Mouse (Mus musculus): Measurements from ENCODE around the gene Josd1. TPM values are rescaled to one million over a fixed set of nuclear protein-coding genes. Genes with fewer than 3 reads are reported as not detected.
"Not testable (repeated sequence)": the region's sequence is repeated elsewhere in the genome, so short reads cannot be mapped to it uniquely, and the experiment has no call there.

Gene Josd1
- polyA plus RNA-seq, 1 experiment = 32.0 TPM

DNA sequence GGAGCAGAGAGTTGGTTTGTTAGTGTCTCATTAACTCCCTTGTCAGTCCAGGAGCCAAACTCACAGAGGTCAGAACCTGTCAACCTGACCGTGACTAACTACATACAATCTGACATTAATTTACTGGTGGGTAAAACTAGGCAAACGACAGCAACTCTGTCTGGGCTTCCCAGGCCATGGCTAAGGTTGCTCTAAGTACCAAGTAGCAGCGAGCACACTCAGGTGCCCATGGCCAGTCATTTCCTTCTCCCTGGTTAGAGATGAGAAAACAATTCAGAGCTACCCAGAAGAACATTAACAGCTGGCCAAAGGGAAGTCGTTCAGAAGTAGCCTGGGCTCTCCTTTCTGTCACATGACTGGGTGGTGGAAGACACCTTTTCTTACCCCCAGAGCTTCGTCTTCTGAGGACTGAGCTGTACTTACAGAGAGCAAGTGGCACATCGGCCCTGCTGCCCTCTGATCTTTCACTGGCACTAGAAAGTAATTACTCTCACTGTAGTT, 2.5 kb downstream of the Josd1 start:
- TF ChIP-seq CTCF (IDR thresholded peaks at IDR 0.05; ENCODE audit: borderline replicate concordance, insufficient read depth, low read length) (no peak), POLR2A (IDR thresholded peaks at IDR 0.05; ENCODE audit: low read depth, low read length) (no peak)

DNA sequence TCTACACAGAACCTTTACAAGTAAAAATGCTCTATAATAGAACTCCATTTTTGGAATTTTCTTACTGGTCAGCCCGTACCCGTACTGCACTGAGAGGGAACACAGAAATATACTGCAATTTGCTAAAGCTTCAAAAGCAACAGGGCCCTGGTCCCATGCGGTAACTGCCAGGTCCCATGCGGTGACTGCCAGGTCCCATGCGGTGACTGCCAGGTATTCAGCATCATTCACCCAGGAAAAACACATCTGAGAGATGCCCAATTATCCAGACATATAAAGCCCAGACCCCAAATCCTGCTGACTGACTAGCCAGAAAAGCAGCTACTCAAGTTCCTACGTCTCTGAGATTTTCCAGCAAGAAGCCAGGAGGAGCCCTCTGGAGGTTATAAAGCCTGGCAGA, 3.1 kb downstream of the Josd1 start:
- Histone ChIP-seq H3K4me3 (ENCODE audit: insufficient read depth, low read length) (peak overlapping the region; percentile 73), H3K27ac (ENCODE audit: insufficient read depth, low read length) (0 out of 2 replicates have a peak overlapping the region, but pooled peaks have one; percentile 55), H3K4me1 (ENCODE audit: control insufficient read depth, insufficient read depth, low read length) (peaks cover 6% of the 10 kb centered on the region; the same call in 1 of the 2 replicates)
- TF ChIP-seq CTCF (IDR thresholded peaks at IDR 0.05; ENCODE audit: borderline replicate concordance, insufficient read depth, low read length) = no peak
- no peak for TF ChIP-seq POLR2A (IDR thresholded peaks at IDR 0.05; ENCODE audit: low read depth, low read length)

More for the DNA sequence above, 2.5 kb downstream of the Josd1 start:
- Histone ChIP-seq H3K27ac (ENCODE audit: insufficient read depth, low read length) (no peak overlapping the region), H3K4me1 (ENCODE audit: control insufficient read depth, insufficient read depth, low read length) (peaks cover 6% of the 10 kb centered on the region), H3K4me3 (ENCODE audit: insufficient read depth, low read length) (peak overlapping the region; percentile 73)

DNA sequence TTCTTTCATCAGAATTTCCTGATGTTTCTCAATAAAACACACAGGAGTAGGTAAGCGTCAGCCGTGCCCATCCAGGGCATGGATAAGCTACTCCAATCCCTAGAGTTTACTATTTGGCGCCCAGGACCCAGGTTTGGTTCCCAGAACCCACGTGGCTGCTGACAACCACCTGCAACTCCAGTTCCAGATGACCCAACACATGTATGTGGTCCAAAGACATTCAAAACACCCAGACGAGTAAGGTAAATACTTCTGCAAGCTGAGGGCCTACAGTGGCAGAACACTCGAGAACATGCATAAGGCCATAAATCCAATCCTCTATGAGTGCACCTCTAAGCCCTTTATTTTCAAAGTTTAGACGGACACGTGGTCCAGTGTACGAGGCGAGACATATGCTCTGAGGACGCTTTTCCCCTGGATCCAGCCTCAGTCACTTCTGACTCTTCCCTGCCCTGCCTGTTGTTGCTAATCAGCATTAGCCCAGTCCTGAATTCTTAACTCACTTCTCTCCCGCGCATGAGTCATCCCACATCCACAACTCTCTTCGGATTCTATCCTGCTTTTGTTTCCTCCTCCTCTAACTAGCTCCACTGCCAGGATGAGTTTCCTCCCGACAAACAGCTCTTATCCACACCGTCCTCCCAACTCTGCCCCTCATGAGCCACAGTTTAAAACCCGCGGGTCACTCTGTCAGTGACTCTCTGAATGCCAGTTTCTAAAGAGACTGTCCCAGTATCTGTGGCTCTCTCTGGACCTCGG, 3.8 kb downstream of the Josd1 start:
- Histone ChIP-seq H3K4me3 (ENCODE audit: insufficient read depth, low read length) (peak overlapping the region; percentile 26; the same call in 1 of the 2 replicates), H3K27ac (ENCODE audit: insufficient read depth, low read length) (peak overlapping the region; percentile 55), H3K4me1 (ENCODE audit: control insufficient read depth, insufficient read depth, low read length) (peaks cover 6% of the 10 kb centered on the region; the same call in 1 of the 2 replicates)
- TF ChIP-seq POLR2A (IDR thresholded peaks at IDR 0.05; ENCODE audit: low read depth, low read length) (no peak), CTCF (IDR thresholded peaks at IDR 0.05; ENCODE audit: borderline replicate concordance, insufficient read depth, low read length) (no peak)

DNA sequence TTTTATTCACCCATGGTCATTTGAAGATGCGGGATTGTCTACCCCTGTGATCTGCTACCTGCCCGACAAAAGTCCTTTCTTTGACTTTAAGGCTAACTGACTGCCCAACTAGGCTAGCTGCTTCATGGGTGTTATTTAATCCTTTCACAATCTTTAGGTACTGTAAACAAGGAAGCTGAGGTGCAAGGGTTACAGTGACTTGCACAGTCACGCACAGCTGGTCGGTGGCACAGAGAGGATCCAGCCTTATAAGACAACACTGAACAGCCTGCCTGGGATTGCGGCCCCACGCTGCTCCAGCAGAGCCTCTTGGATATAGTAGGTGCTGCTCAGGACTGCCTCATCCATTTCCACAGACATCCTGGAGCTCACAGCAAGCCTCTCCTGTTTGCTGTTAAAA, 4.6 kb downstream of the Josd1 start:
- no peak overlapping the region for H3K4me3 ChIP-seq (ENCODE audit: insufficient read depth, low read length)
- TF ChIP-seq CTCF (IDR thresholded peaks at IDR 0.05; ENCODE audit: borderline replicate concordance, insufficient read depth, low read length) (no peak), POLR2A (IDR thresholded peaks at IDR 0.05; ENCODE audit: low read depth, low read length) (no peak)
- H3K27ac ChIP-seq (ENCODE audit: insufficient read depth, low read length) = no peak overlapping the region
- H3K4me1 ChIP-seq (ENCODE audit: control insufficient read depth, insufficient read depth, low read length) = peaks cover 6% of the 10 kb centered on the region; the same call in 1 of the 2 replicates

DNA sequence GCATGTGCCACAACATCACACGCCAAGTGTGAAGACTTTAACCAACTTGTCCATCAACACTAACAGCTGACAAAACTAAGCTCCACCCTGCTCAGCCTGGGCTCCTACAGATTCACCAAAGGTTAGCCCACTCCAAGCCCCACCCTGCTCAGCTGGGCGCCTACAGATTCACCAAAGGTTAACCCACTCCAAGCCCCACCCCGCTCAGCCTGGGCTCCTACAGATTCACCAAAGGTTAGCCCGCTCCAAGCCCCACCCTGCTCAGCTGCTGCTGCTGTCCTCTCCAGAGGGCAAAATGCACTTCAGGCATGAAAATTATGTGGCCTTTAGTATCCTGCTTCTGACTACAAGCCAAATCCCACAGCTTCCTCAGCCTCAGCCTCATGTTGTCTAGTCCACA, 5.7 kb downstream of the Josd1 start:
- H3K27ac ChIP-seq (ENCODE audit: insufficient read depth, low read length) = no peak overlapping the region
- H3K4me1 ChIP-seq (ENCODE audit: control insufficient read depth, insufficient read depth, low read length) = peaks cover 6% of the 10 kb centered on the region; the same call in 1 of the 2 replicates
- TF ChIP-seq CTCF (IDR thresholded peaks at IDR 0.05; ENCODE audit: borderline replicate concordance, insufficient read depth, low read length) = no peak
- no peak for TF ChIP-seq POLR2A (IDR thresholded peaks at IDR 0.05; ENCODE audit: low read depth, low read length)
- no peak overlapping the region for H3K4me3 ChIP-seq (ENCODE audit: insufficient read depth, low read length)

DNA sequence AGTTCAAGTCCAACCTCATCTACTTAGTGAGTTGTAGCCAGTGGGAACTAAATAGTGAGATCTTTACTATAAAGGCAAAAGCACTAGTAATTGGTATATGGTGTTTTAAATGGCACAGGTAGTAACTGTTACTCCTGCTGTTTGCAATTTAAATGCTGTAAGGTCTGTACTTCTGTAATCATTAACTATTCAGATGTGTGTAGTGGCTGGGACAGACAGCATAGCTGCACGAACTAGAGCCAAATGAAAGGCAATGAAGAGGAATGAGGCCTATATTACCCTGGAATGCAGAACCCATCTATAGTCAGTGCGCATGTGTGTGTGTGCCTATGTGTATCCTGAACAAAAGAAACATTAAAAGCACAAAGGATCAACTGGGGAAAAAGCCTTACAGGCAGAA, 9.8 kb downstream of the Josd1 start:
- Histone ChIP-seq H3K4me1 (ENCODE audit: control insufficient read depth, insufficient read depth, low read length) (no peaks in the 10 kb centered on the region), H3K27ac (ENCODE audit: insufficient read depth, low read length) (no peak overlapping the region), H3K4me3 (ENCODE audit: insufficient read depth, low read length) (no peak overlapping the region)
- TF ChIP-seq CTCF (IDR thresholded peaks at IDR 0.05; ENCODE audit: borderline replicate concordance, insufficient read depth, low read length) = no peak
- TF ChIP-seq POLR2A (IDR thresholded peaks at IDR 0.05; ENCODE audit: low read depth, low read length) = no peak

DNA sequence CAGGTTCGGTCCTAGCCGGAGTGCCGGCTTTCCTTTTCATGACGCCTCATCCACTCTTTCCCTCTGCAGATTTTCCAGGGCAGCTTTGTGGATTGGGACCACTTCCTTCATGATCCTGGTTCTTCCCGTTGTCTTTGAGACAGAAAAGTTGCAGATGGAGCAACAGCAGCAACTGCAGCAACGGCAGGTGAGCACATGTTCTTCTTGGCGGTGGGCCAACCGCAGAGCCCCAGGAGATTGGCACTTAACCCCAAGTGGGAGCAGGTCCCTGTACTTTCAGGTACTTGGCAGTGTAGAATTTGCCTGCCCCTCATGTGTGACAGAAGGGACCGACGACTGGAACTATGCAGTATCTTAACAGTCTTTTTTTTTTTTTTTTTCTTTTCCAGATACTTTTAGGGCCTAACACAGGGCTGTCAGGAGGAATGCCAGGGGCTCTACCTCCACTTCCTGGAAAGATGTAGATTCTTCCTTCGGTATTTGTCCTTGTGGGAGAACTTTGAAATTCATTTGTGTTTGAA, 15.8 kb downstream of the Josd1 start:
- H3K27ac ChIP-seq (ENCODE audit: insufficient read depth, low read length) = not testable (repeated sequence)

DNA sequence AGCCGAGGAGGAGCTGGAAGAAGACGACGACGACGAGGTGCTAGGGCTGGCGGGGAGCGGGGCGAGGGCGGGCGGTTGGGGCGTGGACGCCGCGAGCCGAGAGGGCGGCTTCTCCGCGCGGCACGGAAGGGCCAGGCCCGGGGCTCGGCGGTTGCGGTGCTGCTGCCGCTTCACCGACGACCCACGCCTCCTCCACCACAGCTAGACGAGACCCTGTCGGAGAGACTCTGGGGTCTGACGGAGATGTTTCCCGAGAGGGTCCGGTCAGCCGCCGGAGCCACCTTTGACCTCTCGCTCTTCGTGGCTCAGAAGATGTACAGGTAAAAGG, 16.8 kb downstream of the Josd1 start:
- peaks cover 5% of the 10 kb centered on the region; the same call in 1 of the 2 replicates for H3K4me1 ChIP-seq (ENCODE audit: control insufficient read depth, insufficient read depth, low read length)
- TF ChIP-seq CTCF (IDR thresholded peaks at IDR 0.05; ENCODE audit: borderline replicate concordance, insufficient read depth, low read length) (no peak), POLR2A (IDR thresholded peaks at IDR 0.05; ENCODE audit: low read depth, low read length) (no peak)
- H3K27ac ChIP-seq (ENCODE audit: insufficient read depth, low read length) = no peak overlapping the region
- peak overlapping the region; percentile 86 for H3K4me3 ChIP-seq (ENCODE audit: insufficient read depth, low read length)

More for the DNA sequence above, 15.8 kb downstream of the Josd1 start:
- H3K4me1 ChIP-seq (ENCODE audit: control insufficient read depth, insufficient read depth, low read length) = not testable (repeated sequence)
- peak overlapping the region; percentile 86 for H3K4me3 ChIP-seq (ENCODE audit: insufficient read depth, low read length)

DNA sequence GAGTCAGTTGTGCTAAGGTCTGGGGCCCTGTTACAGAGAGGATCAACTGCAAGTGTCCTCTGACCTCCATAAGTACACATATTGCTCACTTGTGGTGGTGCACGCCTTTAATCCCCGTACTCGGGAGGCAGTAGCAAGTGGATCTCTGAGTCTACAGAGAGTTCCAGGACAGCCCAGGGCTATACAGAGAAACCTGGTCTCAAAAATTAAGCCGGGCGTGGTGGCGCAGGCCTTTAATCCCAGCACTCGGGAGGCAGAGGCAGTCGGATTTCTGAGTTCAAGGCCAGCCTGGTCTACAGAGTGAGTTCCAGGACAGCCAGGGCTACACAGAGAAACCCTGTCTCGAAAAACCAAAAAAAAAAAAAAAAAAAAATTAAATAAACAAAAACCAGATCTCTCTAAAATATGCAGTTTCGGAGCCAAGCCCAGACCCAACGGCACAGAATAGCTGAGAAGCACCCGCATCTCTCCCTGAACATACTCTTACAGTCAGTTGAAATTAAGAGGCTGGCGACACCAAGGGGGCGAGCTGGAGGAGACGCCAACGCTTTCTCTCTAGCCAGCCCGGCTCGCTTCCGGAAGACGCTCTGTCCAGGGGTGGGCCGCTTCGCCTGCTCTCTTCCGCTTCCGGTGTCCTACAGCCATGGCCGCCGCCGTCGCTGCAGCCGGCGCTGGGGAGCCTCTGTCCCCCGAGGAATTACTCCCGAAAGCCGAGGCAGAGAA, 17.3 kb downstream of the Josd1 start, which contains the start of gene Tomm22:
TSS of gene Tomm22 (plus strand) at position 613 of the 723 bp plus-strand sequence.
- Histone ChIP-seq H3K4me3 (ENCODE audit: insufficient read depth, low read length) (peak within 1 kb of the TSS; percentile 86), H3K27ac (ENCODE audit: insufficient read depth, low read length) (no peak within 1 kb of the TSS), H3K4me1 (ENCODE audit: control insufficient read depth, insufficient read depth, low read length) (peaks cover 5% of the 10 kb centered on the region; the same call in 1 of the 2 replicates)
- no peak for TF ChIP-seq CTCF (IDR thresholded peaks at IDR 0.05; ENCODE audit: borderline replicate concordance, insufficient read depth, low read length)
- peak; percentile 72 for TF ChIP-seq POLR2A (IDR thresholded peaks at IDR 0.05; ENCODE audit: low read depth, low read length)
